Mouse (Mus musculus) kidney, embryonic 14.5 days (tissue): ENCODE measurements around the gene Smyd5. TPM values are rescaled to one million over a fixed set of nuclear protein-coding genes. Genes with fewer than 3 reads are reported as not detected.

Source experiments
- polyA plus RNA-seq: library from polyadenylated mRNA; unstranded; fragments of >200 nt; fragmentation: Nextera tagmentation; extraction: Ambion mirVana; gene quantifications from 2 replicates; pipeline ENCODE4 v1.2.1, GENCODE M21; 2014

Gene Smyd5
- polyA plus RNA-seq, 1 experiment from 2014 or later: 68.4 TPM

Other genes starting within 250 kb of the Smyd5 start
- gene Emx1, start 244.6 kb upstream of the Smyd5 start, polyA plus RNA-seq: 7.5 and 8.5 TPM in 2 replicates
- gene Sfxn5, start 98.6 kb upstream of the Smyd5 start, polyA plus RNA-seq: 9.3 and 11.9 TPM in 2 replicates
- 7.7 and 9.0 TPM in 2 replicates for gene Rab11fip5, start 57.4 kb upstream of the Smyd5 start, polyA plus RNA-seq
- not detected in 2 replicates for gene Noto, start 8.1 kb upstream of the Smyd5 start, polyA plus RNA-seq
- gene Cct7, start 19.5 kb downstream of the Smyd5 start, polyA plus RNA-seq: 545 and 576 TPM in 2 replicates
- 23.3 and 37.8 TPM in 2 replicates for gene Pradc1, start 20.0 kb downstream of the Smyd5 start, polyA plus RNA-seq
- gene Fbxo41, start 71.0 kb downstream of the Smyd5 start, polyA plus RNA-seq: 0.05 and 0.13 TPM in 2 replicates
- gene Egr4, start 81.6 kb downstream of the Smyd5 start, polyA plus RNA-seq: not detected in 2 replicates
- gene Alms1, start 155.5 kb downstream of the Smyd5 start, polyA plus RNA-seq: 7.1 and 9.2 TPM in 2 replicates